In genomic region chr13:4281471-4282412, GRCm38 (mm10) we compare ENCODE assay signal across 8 mouse cellular contexts. TPM values are rescaled to one million over a fixed set of nuclear protein-coding genes. Genes with fewer than 3 reads are reported as not detected.
DNase-seq lines count a peak whose midpoint lies in the region; ATAC-seq and TF ChIP-seq lines count a peak whose summit lies in the region.

No protein-coding gene starts in this region.

- 34% methylated on average over 7 of the region's 7 CpGs for WGBS in embryonic facial prominence, embryonic 14.5 days
- 37% methylated on average over 7 of the region's 7 CpGs for WGBS in limb, embryonic 14.5 days
- WGBS in neural tube, embryonic 15.5 days: 44% methylated on average over 7 of the region's 7 CpGs

- no peak; the same call in 1 of the 2 replicates for ATAC-seq in embryonic facial prominence, embryonic 14.5 days (ENCODE audit: low read depth)
- no peak for ATAC-seq in limb, embryonic 14.5 days (ENCODE audit: low FRiP score, low read depth)
- ATAC-seq in neural tube, embryonic 15.5 days (ENCODE audit: low FRiP score): peak; percentile 88
- ATAC-seq in erythroid progenitor cell, adult 5-6 weeks (replicated peaks; ENCODE audit: low FRiP score, poor library complexity, severe bottlenecking): no peak

- no peak overlapping the region for H3K27ac ChIP-seq in embryonic facial prominence, embryonic 14.5 days (replicated peaks; ENCODE audit: low read depth, low read length)
- H3K27ac ChIP-seq in limb, embryonic 14.5 days (replicated peaks; ENCODE audit: low read depth, low read length): no peak overlapping the region
- H3K27ac ChIP-seq in neural tube, embryonic 15.5 days (replicated peaks): no peak overlapping the region

- H3K4me2 ChIP-seq in embryonic facial prominence, embryonic 14.5 days (ENCODE audit: low read depth, low read length): no peak overlapping the region
- H3K4me2 ChIP-seq in limb, embryonic 14.5 days (replicated peaks; ENCODE audit: low read depth, low read length, severe bottlenecking): no peak overlapping the region
- no peak overlapping the region for H3K4me2 ChIP-seq in neural tube, embryonic 15.5 days

- H3K4me3 ChIP-seq in embryonic facial prominence, embryonic 14.5 days (ENCODE audit: low read depth, low read length): no peak overlapping the region
- no peak overlapping the region for H3K4me3 ChIP-seq in limb, embryonic 14.5 days (replicated peaks; ENCODE audit: low read length)
- no peak overlapping the region for H3K4me3 ChIP-seq in neural tube, embryonic 15.5 days (replicated peaks)

- H3K4me1 ChIP-seq in embryonic facial prominence, embryonic 14.5 days (ENCODE audit: control insufficient read depth, insufficient read depth, low read length): no peaks in the 10 kb centered on the region
- no peaks in the 10 kb centered on the region for H3K4me1 ChIP-seq in limb, embryonic 14.5 days (ENCODE audit: control insufficient read depth, insufficient read depth, low read length)
- no peaks in the 10 kb centered on the region for H3K4me1 ChIP-seq in neural tube, embryonic 15.5 days

- no peaks in the 10 kb centered on the region for H3K36me3 ChIP-seq in embryonic facial prominence, embryonic 14.5 days (ENCODE audit: control insufficient read depth, insufficient read depth, low read length)
- H3K36me3 ChIP-seq in limb, embryonic 14.5 days (ENCODE audit: control insufficient read depth, insufficient read depth, low read length): no peaks in the 10 kb centered on the region
- H3K36me3 ChIP-seq in neural tube, embryonic 15.5 days: no peaks in the 10 kb centered on the region

- intact Hi-C loops in heart, postnatal 25 days (cut with DNase I): loop anchor here (1.0 to 10.0 kb wide), 5 partner anchors 93 to 617 kb away; no protein-coding TSS in a partner anchor

- DNase-seq in heart, adult 18-20 months: peak; percentile 39 to 73
- DNase-seq in heart, postnatal 25 days (ENCODE audit: low spot score): no peak
- peak; percentile 44 for DNase-seq in ES-CJ7 (ENCODE audit: low read depth, low spot score)
- DNase-seq in embryonic facial prominence, embryonic 14.5 days (ENCODE audit: low spot score): peak; percentile 32
- DNase-seq in hindlimb bud, embryonic 11.5 days (ENCODE audit: extremely low spot score, low read depth, low spot score): peak; percentile 0
- peak; percentile 23 for DNase-seq in limb, embryonic 14.5 days (ENCODE audit: low spot score)

- TF ChIP-seq POLR2A in limb, embryonic 14.5 days (IDR thresholded peaks at IDR 0.05; ENCODE audit: borderline replicate concordance, extremely low read depth, insufficient read depth, insufficient read length): no peak

- H3K9me3 ChIP-seq in embryonic facial prominence, embryonic 14.5 days (ENCODE audit: control insufficient read depth, low read length): no peaks in the 10 kb centered on the region
- no peaks in the 10 kb centered on the region for H3K9me3 ChIP-seq in limb, embryonic 14.5 days (ENCODE audit: control insufficient read depth, low read length)
- H3K9me3 ChIP-seq in neural tube, embryonic 15.5 days (replicated peaks): no peaks in the 10 kb centered on the region

- H3K9ac ChIP-seq in embryonic facial prominence, embryonic 14.5 days (ENCODE audit: low read depth, low read length): no peak overlapping the region
- H3K9ac ChIP-seq in limb, embryonic 14.5 days (ENCODE audit: low read depth, low read length, severe bottlenecking): no peak overlapping the region
- no peak overlapping the region for H3K9ac ChIP-seq in neural tube, embryonic 15.5 days (replicated peaks)

- H3K27me3 ChIP-seq in embryonic facial prominence, embryonic 14.5 days (replicated peaks; ENCODE audit: control insufficient read depth, insufficient read depth, low read length): no peaks in the 10 kb centered on the region
- H3K27me3 ChIP-seq in limb, embryonic 14.5 days (ENCODE audit: control insufficient read depth, insufficient read depth, low read length): no peaks in the 10 kb centered on the region
- H3K27me3 ChIP-seq in neural tube, embryonic 15.5 days (replicated peaks): no peaks in the 10 kb centered on the region

RNA-seq across cellular contexts. Expression of gene Akr1c12, which starts 2.5 kb away (rescaled TPM):
- not detected for total RNA-seq in heart, adult 18-20 months (2021)
- total RNA-seq in heart, postnatal 25 days (2021): not detected
- 0.18 and 0.28 TPM in 2 replicates for polyA plus RNA-seq in embryonic facial prominence, embryonic 14.5 days (2014; fragmentation: Nextera tagmentation; extraction: Ambion mirVana)
- 0.06 TPM in 1 of 2 replicates, not detected in the other for polyA plus RNA-seq in limb, embryonic 14.5 days (2012; rRNA removed)
- not detected in 2 replicates for polyA plus RNA-seq in limb, embryonic 14.5 days (2014; fragmentation: Nextera tagmentation; extraction: Ambion mirVana)
- polyA plus RNA-seq in neural tube, embryonic 15.5 days (2015; fragmentation: Nextera tagmentation; extraction: Ambion mirVana): 0.18 and 19.4 TPM in 2 replicates
- not detected in 2 replicates for total RNA-seq in erythroid progenitor cell, adult 5-6 weeks (2015; ENCODE audit: low replicate concordance)
- 3.7 TPM in 1 of 2 replicates, not detected in the other for total RNA-seq in erythroid progenitor cell, adult 5-6 weeks (2017; ENCODE audit: low replicate concordance)

RNA-seq across cellular contexts. Expression of gene Akr1c19, which starts 53.2 kb away (rescaled TPM):
- total RNA-seq in heart, adult 18-20 months (2021): 1 to 10 TPM; 2.0 to 2.1 TPM
- 1 to 10 TPM; 1.5 to 1.7 TPM for total RNA-seq in heart, postnatal 25 days (2021)
- polyA plus RNA-seq in embryonic facial prominence, embryonic 14.5 days (2014; fragmentation: Nextera tagmentation; extraction: Ambion mirVana): 0.40 and 0.90 TPM in 2 replicates
- polyA plus RNA-seq in limb, embryonic 14.5 days (2012; rRNA removed): 0.15 and 0.39 TPM in 2 replicates
- 0.26 and 0.40 TPM in 2 replicates for polyA plus RNA-seq in limb, embryonic 14.5 days (2014; fragmentation: Nextera tagmentation; extraction: Ambion mirVana)
- polyA plus RNA-seq in neural tube, embryonic 15.5 days (2015; fragmentation: Nextera tagmentation; extraction: Ambion mirVana): 6.4 and 28.5 TPM in 2 replicates
- not detected in 2 replicates for total RNA-seq in erythroid progenitor cell, adult 5-6 weeks (2015; ENCODE audit: low replicate concordance)
- total RNA-seq in erythroid progenitor cell, adult 5-6 weeks (2017; ENCODE audit: low replicate concordance): not detected in 2 replicates
